Mouse (Mus musculus): ENCODE data around the gene Phyhd1.
A peak's percentile ranks its signal among the peaks of the same experiment; 100 is the strongest.

Gene Phyhd1

GRCm38 (mm10) chr2:30256616-30257350 lies 9.2 kb upstream of the Phyhd1 start:
- DNase-seq (ENCODE audit: low spot score in 2 of 2): no peak

GRCm38 (mm10) chr2:30257699-30258460 lies 8.1 kb upstream of the Phyhd1 start:
- DNase-seq (ENCODE audit: low spot score in 2 of 2): no peak

GRCm38 (mm10) chr2:30258600-30258999 lies 7.4 kb upstream of the Phyhd1 start:
- DNase-seq (ENCODE audit: low spot score in 2 of 2): no peak

- no peak for DNase-seq (ENCODE audit: low spot score in 2 of 2)
Measured at GRCm38 (mm10) chr2:30259131-30260064, 6.6 kb upstream of the Phyhd1 start.

- DNase-seq (ENCODE audit: low spot score in 2 of 2): no peak
Measured at GRCm38 (mm10) chr2:30261064-30261736, 4.8 kb upstream of the Phyhd1 start.

GRCm38 (mm10) chr2:30261921-30262839 lies 3.8 kb upstream of the Phyhd1 start:
- no peak for DNase-seq (ENCODE audit: low spot score in 2 of 2)

GRCm38 (mm10) chr2:30262840-30263441 lies 3.1 kb upstream of the Phyhd1 start:
- DNase-seq (ENCODE audit: low spot score in 2 of 2): no peak

- DNase-seq (ENCODE audit: low spot score in 2 of 2): no peak
Measured at GRCm38 (mm10) chr2:30263811-30264210, 2.2 kb upstream of the Phyhd1 start.

GRCm38 (mm10) chr2:30264671-30265519 lies 1.1 kb upstream of the Phyhd1 start:
- no peak for DNase-seq (ENCODE audit: low spot score in 2 of 2)

GRCm38 (mm10) chr2:30266392-30266941 lies 464 bp downstream of the Phyhd1 start:
- peak in 1 of 2 experiments; percentile 74 for DNase-seq (ENCODE audit: low spot score in 2 of 2)

GRCm38 (mm10) chr2:30267466-30267865 lies 1.5 kb downstream of the Phyhd1 start:
- DNase-seq (ENCODE audit: low spot score in 2 of 2): no peak

GRCm38 (mm10) chr2:30268371-30268770 lies 2.4 kb downstream of the Phyhd1 start:
- DNase-seq (ENCODE audit: low spot score in 2 of 2): no peak

- DNase-seq (ENCODE audit: low spot score in 2 of 2): no peak
Measured at GRCm38 (mm10) chr2:30269241-30269990, 3.4 kb downstream of the Phyhd1 start.

- DNase-seq (ENCODE audit: low spot score in 2 of 2): peak in 1 of 2 experiments; percentile 76
Measured at GRCm38 (mm10) chr2:30270134-30270533, 4.1 kb downstream of the Phyhd1 start.

GRCm38 (mm10) chr2:30280743-30281142 lies 14.7 kb downstream of the Phyhd1 start, which contains the start of gene Gm28038:
Gene Gm28038 (plus strand): TSS chr2:30281043.
- no peak for DNase-seq (ENCODE audit: low spot score in 2 of 2)

GRCm38 (mm10) chr2:30281651-30282050 lies 15.6 kb downstream of the Phyhd1 start:
- DNase-seq (ENCODE audit: low spot score in 2 of 2): no peak

- no peak for DNase-seq (ENCODE audit: low spot score in 2 of 2)
Measured at GRCm38 (mm10) chr2:30283193-30283592, 17.2 kb downstream of the Phyhd1 start.

GRCm38 (mm10) chr2:30285004-30285403 lies 19.0 kb downstream of the Phyhd1 start:
- no peak for DNase-seq (ENCODE audit: low spot score in 2 of 2)
